Mouse (Mus musculus) MEL (cell line): ENCODE measurements around the gene Cwh43. TPM values are rescaled to one million over a fixed set of nuclear protein-coding genes. Genes with fewer than 3 reads are reported as not detected.

Experiments
- DNase-seq: peaks from one replicate; pipeline ENCODE4 v3.0.0; 2011; ENCODE audit warnings: low read depth, low spot score
- H3K27ac ChIP-seq: 2 replicates; pipeline ENCODE4 v1.5.1; 2012; ENCODE audit warnings: low read depth, mild to moderate bottlenecking, control low read depth, low read length, moderate library complexity; ENCODE audit not compliant: control insufficient read depth
- H3K27me3 ChIP-seq, 2 experiments: fragments of 150-350 bp in 1 of 2; sonication (generic) in 1 of 2; 2 replicates each; pipeline ENCODE4 v1.6.1; 2012; ENCODE audit warnings: low read length in 2 of 2, mild to moderate bottlenecking in 2 of 2, improper control_type of control experiment in 1 of 2, moderate library complexity in 1 of 2; ENCODE audit not compliant: insufficient read depth in 2 of 2, control insufficient read depth in 1 of 2
- H3K36me3 ChIP-seq, 2 experiments: 2 replicates each; pipeline ENCODE4 v1.6.1; 2012 to 2014; ENCODE audit warnings: low read length in 2 of 2, improper control_type of control experiment in 1 of 2, inconsistent platforms in 1 of 2, mild to moderate bottlenecking in 1 of 2; ENCODE audit not compliant: insufficient read depth in 2 of 2, control insufficient read depth in 1 of 2
- H3K4me1 ChIP-seq, 2 experiments: fragments of 150-350 bp in 1 of 2; sonication (generic) in 1 of 2; 2 replicates each; pipeline ENCODE4 v1.6.1; 2012; ENCODE audit warnings: low read length in 2 of 2, improper control_type of control experiment in 1 of 2, mild to moderate bottlenecking in 1 of 2; ENCODE audit not compliant: insufficient read depth in 2 of 2, control insufficient read depth in 1 of 2
- H3K4me3 ChIP-seq, 2 experiments: fragments of 150-350 bp in 1 of 2; sonication (generic) in 1 of 2; 2 replicates each; pipeline ENCODE4 v1.5.1; 2012; ENCODE audit warnings: low read depth in 2 of 2, low read length in 2 of 2, mild to moderate bottlenecking in 2 of 2, moderate library complexity in 2 of 2, control low read depth in 1 of 2, improper control_type of control experiment in 1 of 2; ENCODE audit not compliant: control insufficient read depth in 1 of 2, insufficient read depth in 1 of 2
- H3K79me2 ChIP-seq: 2 replicates; pipeline ENCODE4 v1.6.1; 2012; ENCODE audit warnings: mild to moderate bottlenecking, low read length, moderate library complexity; ENCODE audit not compliant: control insufficient read depth, poor library complexity, insufficient read depth
- H3K9ac ChIP-seq: 2 replicates; pipeline ENCODE4 v1.6.1; 2012; ENCODE audit warnings: low read depth, mild to moderate bottlenecking, control low read depth, low read length, moderate library complexity; ENCODE audit not compliant: control insufficient read depth, poor library complexity, severe bottlenecking
- H3K9me3 ChIP-seq: fragments of 150-350 bp; sonication (generic); replicated peaks from 2 replicates; pipeline ENCODE4 v1.6.1; 2012; ENCODE audit warnings: mild to moderate bottlenecking, low read length, improper control_type of control experiment, moderate library complexity; ENCODE audit not compliant: insufficient read depth
- CHD1 ChIP-seq: IDR thresholded peaks from 2 replicates; pipeline ENCODE4 v1.6.1; 2012; ENCODE audit warnings: low read depth, mild to moderate bottlenecking, inconsistent platforms, low read length, improper control_type of control experiment
- CHD2 ChIP-seq: IDR thresholded peaks from 2 replicates; pipeline ENCODE4 v1.6.1; 2011; ENCODE audit warnings: low read length, improper control_type of control experiment
- CTCF ChIP-seq, 3 experiments: IDR thresholded peaks in 2 of 3; conservative IDR thresholded peaks in 1 of 3; 2 replicates each; pipeline ENCODE4 v1.5.1; 2011 to 2012; ENCODE audit warnings: low read length in 3 of 3, low read depth in 2 of 3, mild to moderate bottlenecking in 2 of 3, improper control_type of control experiment in 1 of 3, inconsistent platforms in 1 of 3, mixed read lengths in 1 of 3, moderate library complexity in 1 of 3; ENCODE audit not compliant: control insufficient read depth in 1 of 3, insufficient read depth in 1 of 3, poor library complexity in 1 of 3, severe bottlenecking in 1 of 3
- ELF1 ChIP-seq: IDR thresholded peaks from 2 replicates; pipeline ENCODE4 v1.6.1; 2014; ENCODE audit warnings: low read depth, mild to moderate bottlenecking, inconsistent platforms, low read length, improper control_type of control experiment, moderate library complexity
- EP300 ChIP-seq, 2 experiments: IDR thresholded peaks; 2 replicates each; pipeline ENCODE4 v1.6.1; 2011; ENCODE audit warnings: improper control_type of control experiment in 2 of 2, low read length in 2 of 2, low read depth in 1 of 2, mild to moderate bottlenecking in 1 of 2
- ETS1 ChIP-seq: IDR thresholded peaks from 2 replicates; pipeline ENCODE4 v1.6.1; 2012; ENCODE audit warnings: low read depth, mild to moderate bottlenecking, inconsistent platforms, low read length, improper control_type of control experiment, moderate library complexity
- GABPA ChIP-seq: IDR thresholded peaks from 2 replicates; pipeline ENCODE4 v1.6.1; 2012; ENCODE audit warnings: low read depth, mild to moderate bottlenecking, inconsistent platforms, low read length, improper control_type of control experiment, moderate library complexity
- GATA1 ChIP-seq: IDR thresholded peaks from 2 replicates; pipeline ENCODE4 v1.6.1; 2011; ENCODE audit warnings: low read depth, low read length, improper control_type of control experiment
- JUND ChIP-seq: IDR thresholded peaks from 2 replicates; pipeline ENCODE4 v1.6.1; 2011; ENCODE audit warnings: low read depth, mild to moderate bottlenecking, improper control_type of control experiment, low read length
- MAFK ChIP-seq: IDR thresholded peaks from 2 replicates; pipeline ENCODE4 v1.6.1; 2011; ENCODE audit warnings: low read depth, mild to moderate bottlenecking, low read length, improper control_type of control experiment, borderline replicate concordance
- MAX ChIP-seq: IDR thresholded peaks from 2 replicates; pipeline ENCODE4 v1.6.1; 2011; ENCODE audit warnings: low read length, improper control_type of control experiment
- MEF2A ChIP-seq: IDR thresholded peaks from 2 replicates; pipeline ENCODE4 v1.6.1; 2014; ENCODE audit warnings: low read depth, mild to moderate bottlenecking, inconsistent platforms, low read length, improper control_type of control experiment; ENCODE audit not compliant: poor library complexity, insufficient replicate concordance, severe bottlenecking; ENCODE audit errors: extremely low read depth
- MXI1 ChIP-seq: IDR thresholded peaks from 2 replicates; pipeline ENCODE4 v1.6.1; 2011; ENCODE audit warnings: mild to moderate bottlenecking, low read depth, low read length, improper control_type of control experiment
- MYB ChIP-seq: IDR thresholded peaks from 2 replicates; pipeline ENCODE4 v1.6.1; 2011; ENCODE audit warnings: mild to moderate bottlenecking, low read depth, low read length, improper control_type of control experiment
- MYC ChIP-seq: IDR thresholded peaks from 2 replicates; pipeline ENCODE4 v1.6.1; 2011; ENCODE audit warnings: low read depth, mild to moderate bottlenecking, low read length, improper control_type of control experiment, moderate library complexity
- NRF1 ChIP-seq: IDR thresholded peaks from 2 replicates; pipeline ENCODE4 v1.6.1; 2014; ENCODE audit warnings: low read depth, mild to moderate bottlenecking, inconsistent platforms, low read length, improper control_type of control experiment, moderate library complexity; ENCODE audit not compliant: poor library complexity, insufficient read depth, severe bottlenecking
- POLR2A ChIP-seq, 2 experiments: IDR thresholded peaks; 2 replicates each; pipeline ENCODE4 v1.6.1; 2011 to 2012; ENCODE audit warnings: low read length in 2 of 2, mild to moderate bottlenecking in 2 of 2, control low read depth in 1 of 2, improper control_type of control experiment in 1 of 2, low read depth in 1 of 2, moderate library complexity in 1 of 2; ENCODE audit not compliant: control insufficient read depth in 1 of 2, insufficient read depth in 1 of 2, poor library complexity in 1 of 2
- POLR2AphosphoS2 ChIP-seq: IDR thresholded peaks from 2 replicates; pipeline ENCODE4 v1.6.1; 2011; ENCODE audit warnings: low read length, improper control_type of control experiment
- POLR2AphosphoS5 ChIP-seq: IDR thresholded peaks from 2 replicates; pipeline ENCODE4 v1.6.1; 2012; ENCODE audit warnings: low read depth, borderline replicate concordance, mild to moderate bottlenecking, inconsistent platforms, low read length, moderate library complexity, mixed read lengths
- RAD21 ChIP-seq: IDR thresholded peaks from 2 replicates; pipeline ENCODE4 v1.6.1; 2011; ENCODE audit warnings: mild to moderate bottlenecking, low read depth, low read length, improper control_type of control experiment
- SIN3A ChIP-seq: IDR thresholded peaks from 2 replicates; pipeline ENCODE4 v1.6.1; 2012; ENCODE audit warnings: low read length, improper control_type of control experiment, inconsistent platforms
- SMC3 ChIP-seq: IDR thresholded peaks from 2 replicates; pipeline ENCODE4 v1.6.1; 2011; ENCODE audit warnings: low read depth, low read length, improper control_type of control experiment
- TCF12 ChIP-seq: IDR thresholded peaks from 2 replicates; pipeline ENCODE4 v1.6.1; 2014; ENCODE audit warnings: low read depth, mild to moderate bottlenecking, inconsistent platforms, low read length, improper control_type of control experiment, moderate library complexity
- USF1 ChIP-seq: IDR thresholded peaks from 2 replicates; pipeline ENCODE4 v1.6.1; 2014; ENCODE audit warnings: low read depth, mild to moderate bottlenecking, inconsistent platforms, low read length, improper control_type of control experiment, moderate library complexity
- USF2 ChIP-seq, 2 experiments: IDR thresholded peaks; 2 replicates each; pipeline ENCODE4 v1.6.1; 2011 to 2012; ENCODE audit warnings: improper control_type of control experiment in 2 of 2, low read length in 2 of 2, borderline replicate concordance in 1 of 2, inconsistent platforms in 1 of 2, low read depth in 1 of 2, mild to moderate bottlenecking in 1 of 2; ENCODE audit not compliant: insufficient read depth in 1 of 2
- ZC3H11A ChIP-seq: IDR thresholded peaks from 2 replicates; pipeline ENCODE4 v1.6.1; 2012; ENCODE audit warnings: low read depth, mild to moderate bottlenecking, inconsistent platforms, low read length, improper control_type of control experiment
- ZKSCAN1 ChIP-seq: IDR thresholded peaks from 2 replicates; pipeline ENCODE4 v1.6.1; 2012; ENCODE audit warnings: low read depth, mild to moderate bottlenecking, inconsistent platforms, low read length, improper control_type of control experiment, moderate library complexity
- ZNF384 ChIP-seq: IDR thresholded peaks from 2 replicates; pipeline ENCODE4 v1.6.1; 2012; ENCODE audit warnings: low read depth, mild to moderate bottlenecking, inconsistent platforms, low read length, improper control_type of control experiment
- polyA plus RNA-seq, 2 experiments: library from polyadenylated mRNA; stranded (reverse) in 1 of 2; unstranded in 1 of 2; fragments of >175 nt in 1 of 2; fragments of >200 nt in 1 of 2; gene quantifications; 2 replicates each; pipeline versions ENCODE4 v1.2.1 to v1.2.4; 2012; ENCODE audit warnings: low replicate concordance in 2 of 2, low read depth in 1 of 2; ENCODE audit not compliant: insufficient read length in 2 of 2, insufficient read depth in 1 of 2, missing spikeins in 1 of 2
- total RNA-seq: library from RNA; depleted of rRNA; stranded (reverse); fragments of 300-350 nt; gene quantifications from 2 replicates; pipeline ENCODE4 v1.2.3, GENCODE M21; 2012

The Cwh43 gene
- total and polyA plus RNA-seq, 3 experiments = not detected

- H3K79me2 ChIP-seq = no peaks in the 10 kb centered on the region
- H3K4me3 ChIP-seq = no peak overlapping the region
- no peak overlapping the region for H3K9ac ChIP-seq
- TF ChIP-seq MAX = no peak
- TF ChIP-seq EP300 (IDR thresholded peaks at IDR 0.05; ENCODE audit: low read depth in 1 of 2, low read length in 2 of 2) = no peak
- no peak for TF ChIP-seq MEF2A
- TF ChIP-seq CHD2 = no peak
- TF ChIP-seq ZKSCAN1 = no peak
- no peak for TF ChIP-seq MYB
- no peak for TF ChIP-seq CTCF (IDR thresholded peaks at IDR 0.05 in 2 of 3, conservative IDR thresholded peaks at IDR 0.05 in 1 of 3; ENCODE audit: control insufficient read depth in 1 of 3, insufficient read depth in 1 of 3, low read depth in 2 of 3, low read length in 3 of 3, poor library complexity in 1 of 3, severe bottlenecking in 1 of 3)
- TF ChIP-seq NRF1 = no peak
- no peak for TF ChIP-seq MXI1
- no peak for TF ChIP-seq POLR2AphosphoS2
- TF ChIP-seq ETS1 = no peak
- no peak for TF ChIP-seq TCF12
- no peak for TF ChIP-seq ZC3H11A
- no peak for TF ChIP-seq POLR2A (IDR thresholded peaks at IDR 0.05; ENCODE audit: control insufficient read depth in 1 of 2, insufficient read depth in 1 of 2, low read depth in 1 of 2, low read length in 2 of 2, poor library complexity in 1 of 2)
- no peak for TF ChIP-seq USF1
- no peak for TF ChIP-seq CHD1
- TF ChIP-seq SIN3A = no peak
- TF ChIP-seq RAD21 = no peak
- DNase-seq = no peak
- H3K9me3 ChIP-seq = no peaks in the 10 kb centered on the region
- H3K36me3 ChIP-seq = no peaks in the 10 kb centered on the region
- no peaks in the 10 kb centered on the region for H3K4me1 ChIP-seq
- H3K27me3 ChIP-seq = peaks cover 2 to 5% of the 10 kb centered on the region in 2 experiments; a peak in 3 of 4 replicates
- no peak overlapping the region for H3K27ac ChIP-seq
These were observed 5.9 kb downstream of the Cwh43 start for GRCm38 (mm10) chr5:73411771-73412170.

DNA sequence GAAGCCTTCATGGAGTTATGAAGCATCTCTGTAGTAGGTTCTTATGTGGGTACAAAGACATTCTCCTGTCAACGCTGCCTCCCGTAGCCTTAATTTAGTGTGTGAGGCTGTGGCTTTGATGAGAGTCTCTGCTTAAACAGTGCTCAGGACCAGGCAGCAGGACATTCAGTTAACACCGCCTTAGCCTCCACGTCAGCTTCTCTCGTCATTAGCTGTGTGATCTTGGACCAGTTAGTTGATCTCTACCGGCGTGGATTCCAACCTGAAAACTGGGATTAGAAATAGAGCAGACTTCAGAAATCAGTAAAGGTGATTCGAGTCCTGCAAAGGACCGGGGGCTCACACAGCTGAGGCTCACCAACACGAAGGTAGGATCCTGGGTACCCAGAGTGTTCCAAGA lies 8.3 kb downstream of the Cwh43 start:
- no peak overlapping the region for H3K4me3 ChIP-seq
- H3K9me3 ChIP-seq = no peaks in the 10 kb centered on the region
- DNase-seq = no peak
- H3K9ac ChIP-seq = no peak overlapping the region
- H3K36me3 ChIP-seq = no peaks in the 10 kb centered on the region
- peaks cover 3 to 7% of the 10 kb centered on the region in 2 experiments for H3K27me3 ChIP-seq
- H3K4me1 ChIP-seq = no peaks in the 10 kb centered on the region
- no peaks in the 10 kb centered on the region for H3K79me2 ChIP-seq
- H3K27ac ChIP-seq = no peak overlapping the region
- TF ChIP-seq GATA1 (no peak), SMC3 (no peak), CHD2 (no peak), ETS1 (no peak), CHD1 (no peak), MAFK (no peak), CTCF (IDR thresholded peaks at IDR 0.05 in 2 of 3, conservative IDR thresholded peaks at IDR 0.05 in 1 of 3; ENCODE audit: control insufficient read depth in 1 of 3, insufficient read depth in 1 of 3, low read depth in 2 of 3, low read length in 3 of 3, poor library complexity in 1 of 3, severe bottlenecking in 1 of 3) (no peak), MYB (no peak), JUND (no peak), NRF1 (no peak), GABPA (no peak), MEF2A (no peak), MYC (no peak), MAX (no peak), ZNF384 (no peak), POLR2AphosphoS5 (no peak), SIN3A (no peak), USF2 (IDR thresholded peaks at IDR 0.05; ENCODE audit: borderline replicate concordance in 1 of 2, insufficient read depth in 1 of 2, low read depth in 1 of 2, low read length in 2 of 2) (no peak), ELF1 (no peak)
